Mouse (Mus musculus) intestine, embryonic 16.5 days (tissue): Measurements from ENCODE around the gene Rpl36-ps4. TPM values are rescaled to one million over a fixed set of nuclear protein-coding genes. Genes with fewer than 3 reads are reported as not detected.

Experiments
- ATAC-seq: fragments of 200-750 bp; cut with Nextera tagmentation; 2 replicates; pipeline ENCODE4 v1.8.0; 2017; ENCODE audit warnings: moderate TSS enrichment, moderate library complexity
- H3K27ac ChIP-seq: fragments of 300-500 bp; sonication (generic); 2 replicates; pipeline ENCODE4 v1.5.1; 2014; ENCODE audit warnings: mild to moderate bottlenecking, low read length
- H3K27me3 ChIP-seq: fragments of 300-500 bp; sonication (generic); replicated peaks from 2 replicates; pipeline ENCODE4 v1.6.1; 2014; ENCODE audit warnings: low read length, control low read depth, mixed read lengths; ENCODE audit not compliant: control insufficient read depth, insufficient read depth
- H3K36me3 ChIP-seq: fragments of 300-500 bp; sonication (generic); 2 replicates; pipeline ENCODE4 v1.6.1; 2014; ENCODE audit warnings: low read length, control low read depth; ENCODE audit not compliant: control insufficient read depth, insufficient read depth
- H3K4me1 ChIP-seq: fragments of 300-500 bp; sonication (generic); 2 replicates; pipeline ENCODE4 v1.6.1; 2014; ENCODE audit warnings: low read length, control low read depth, mixed read lengths; ENCODE audit not compliant: control insufficient read depth, insufficient read depth
- H3K4me2 ChIP-seq: fragments of 300-500 bp; sonication (generic); 2 replicates; pipeline ENCODE4 v1.6.1; 2014; ENCODE audit warnings: low read depth, low read length, control low read depth
- H3K4me3 ChIP-seq: fragments of 300-500 bp; sonication (generic); 2 replicates; pipeline ENCODE4 v1.5.1; 2014; ENCODE audit warnings: mild to moderate bottlenecking, low read length
- H3K9ac ChIP-seq: fragments of 300-500 bp; sonication (generic); 2 replicates; pipeline ENCODE4 v1.6.1; 2014; ENCODE audit warnings: low read depth, low read length
- H3K9me3 ChIP-seq: fragments of 300-500 bp; sonication (generic); 2 replicates; pipeline ENCODE4 v1.6.1; 2016; ENCODE audit warnings: low read length, control low read depth; ENCODE audit not compliant: control insufficient read depth
- WGBS: fragments of 180-500 bp; shearing (Covaris S2); extraction: QIAGEN DNeasy Blood & Tissue Kit; methylation state at CpG from one replicate; pipeline ENCODE4 v1.1.7; 2014; 5-methylcytosine and 5-hydroxymethylcytosine counted together
- polyA plus RNA-seq: library from polyadenylated mRNA; unstranded; fragments of >200 nt; fragmentation: Nextera tagmentation; extraction: Ambion mirVana; gene quantifications from 2 replicates; pipeline ENCODE4 v1.2.1, GENCODE M21; 2015

Rpl36-ps4 gene
- not detected in 2 replicates for polyA plus RNA-seq

DNA sequence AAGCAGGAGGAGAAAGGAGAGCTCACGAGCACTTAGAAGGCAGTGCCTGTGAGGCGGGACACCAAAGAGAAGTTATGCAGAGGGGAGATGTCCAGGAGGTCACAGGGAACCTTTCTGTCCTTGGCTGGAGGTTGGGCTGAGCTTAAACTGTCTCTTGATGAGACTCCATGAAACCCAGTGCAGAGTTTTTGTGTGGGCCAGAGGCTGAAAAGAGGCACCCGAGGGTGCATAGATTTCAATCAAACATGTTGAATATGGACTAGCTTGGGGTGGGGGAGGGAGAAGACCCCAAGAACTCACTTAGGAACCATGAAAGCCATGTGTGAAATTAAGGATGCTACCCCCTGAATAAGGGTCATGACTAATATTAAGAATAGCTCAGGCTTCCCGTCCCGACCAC is at the start of gene Rpl36-ps4:
Gene Rpl36-ps4 (plus strand): TSS at position 301 of the 400 bp plus-strand sequence.
- Histone ChIP-seq H3K9ac (no peak within 1 kb of the TSS), H3K27ac (no peak within 1 kb of the TSS), H3K27me3 (no peaks in the 10 kb centered on the region), H3K4me3 (no peak within 1 kb of the TSS), H3K4me1 (no peaks in the 10 kb centered on the region), H3K4me2 (no peak within 1 kb of the TSS), H3K36me3 (no peaks in the 10 kb centered on the region), H3K9me3 (no peaks in the 10 kb centered on the region)
- no peak for ATAC-seq
- 90% methylated on average over 5 of the region's 5 CpGs for WGBS

DNA sequence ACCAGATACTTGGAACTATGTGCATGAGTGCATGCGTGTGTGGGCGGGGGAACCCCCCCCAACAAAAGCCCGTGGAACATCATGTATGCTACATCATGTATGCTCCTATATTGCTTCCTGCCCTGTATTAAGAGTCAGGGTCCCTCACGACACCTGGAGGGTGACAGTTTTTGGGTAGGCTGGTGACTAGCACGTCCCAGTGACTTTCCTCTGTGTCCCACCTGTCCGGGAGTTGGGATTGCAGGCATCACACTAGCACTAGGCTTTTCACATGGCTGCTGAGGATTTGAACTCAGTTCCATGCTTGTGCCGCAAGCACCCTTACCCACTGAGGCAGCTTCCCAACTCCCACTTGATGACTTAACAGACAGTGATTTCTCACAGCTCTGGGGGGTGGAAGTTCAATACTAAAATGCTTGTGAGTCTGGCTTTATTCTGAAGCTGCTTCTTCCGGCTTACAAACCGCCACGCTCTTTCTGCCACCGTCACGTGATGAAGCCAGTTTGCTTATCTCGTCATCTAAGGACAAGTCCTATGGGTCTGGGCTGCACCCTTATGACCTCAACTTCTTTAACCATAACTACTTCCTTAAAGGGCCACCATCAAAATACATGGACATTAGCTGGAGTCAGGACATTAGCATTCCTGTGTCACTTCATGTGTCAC is 49.2 kb upstream of the Rpl36-ps4 start:
- 79% methylated on average over 13 of the region's 13 CpGs for WGBS
- H3K4me3 ChIP-seq, result no peak overlapping the region
- ATAC-seq, result no peak
- H3K27me3 ChIP-seq, result no peaks in the 10 kb centered on the region
- no peak overlapping the region for H3K4me2 ChIP-seq
- H3K9me3 ChIP-seq, result no peaks in the 10 kb centered on the region
- no peak overlapping the region for H3K9ac ChIP-seq
- no peaks in the 10 kb centered on the region for H3K4me1 ChIP-seq
- H3K27ac ChIP-seq, result no peak overlapping the region
- H3K36me3 ChIP-seq, result no peaks in the 10 kb centered on the region

DNA sequence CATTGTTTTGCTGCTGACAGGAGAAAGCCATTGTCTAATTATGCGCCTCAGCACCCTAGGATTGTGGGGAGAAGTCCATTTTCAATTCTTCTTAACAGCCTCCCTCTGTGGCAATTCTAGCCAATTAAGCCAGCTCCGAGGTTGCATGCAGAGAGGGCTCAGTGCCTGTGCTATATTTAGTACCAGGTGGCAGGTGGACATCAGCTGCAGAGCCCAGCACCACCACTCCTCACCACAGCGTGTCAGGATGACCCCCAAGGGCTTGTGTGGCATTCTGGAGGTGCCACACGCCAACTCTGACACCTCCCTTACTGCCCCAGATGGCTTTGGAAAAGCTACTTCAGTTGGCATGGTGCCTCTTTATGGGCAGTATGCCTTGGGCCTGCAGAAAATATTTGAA is 48.5 kb upstream of the Rpl36-ps4 start:
- no peaks in the 10 kb centered on the region for H3K36me3 ChIP-seq
- H3K27me3 ChIP-seq, result no peaks in the 10 kb centered on the region
- H3K27ac ChIP-seq, result no peak overlapping the region
- H3K4me2 ChIP-seq, result no peak overlapping the region
- no peak overlapping the region for H3K4me3 ChIP-seq
- H3K9me3 ChIP-seq, result no peaks in the 10 kb centered on the region
- H3K9ac ChIP-seq, result no peak overlapping the region
- ATAC-seq, result no peak
- 50% methylated on average over 4 of the region's 4 CpGs for WGBS
- no peaks in the 10 kb centered on the region for H3K4me1 ChIP-seq

DNA sequence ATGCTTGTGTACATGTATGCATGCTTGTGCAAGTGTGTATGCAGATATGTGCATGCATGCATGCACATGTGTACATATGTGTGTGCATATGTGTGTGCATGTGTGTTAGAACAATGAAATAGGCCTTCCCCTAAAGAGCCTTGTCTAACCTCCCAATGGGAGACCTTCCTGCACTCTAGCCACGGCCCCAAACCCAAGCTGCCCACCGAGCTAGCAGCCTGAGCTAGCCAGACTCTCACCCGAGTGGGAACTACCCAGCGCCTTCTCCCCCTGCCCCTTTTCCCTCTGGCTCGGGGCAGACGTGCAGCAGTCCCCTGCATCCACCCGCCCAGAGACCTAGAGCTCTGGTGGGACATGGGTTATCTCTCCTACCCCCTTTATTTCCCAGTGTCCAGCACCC is 47.3 kb upstream of the Rpl36-ps4 start:
- Histone ChIP-seq H3K27me3 (no peaks in the 10 kb centered on the region), H3K9me3 (no peaks in the 10 kb centered on the region), H3K27ac (no peak overlapping the region), H3K4me1 (no peaks in the 10 kb centered on the region; the same call in 1 of the 2 replicates), H3K9ac (no peak overlapping the region), H3K36me3 (no peaks in the 10 kb centered on the region), H3K4me2 (no peak overlapping the region), H3K4me3 (no peak overlapping the region)
- ATAC-seq, result no peak
- WGBS, result 69% methylated on average over 7 of the region's 7 CpGs

DNA sequence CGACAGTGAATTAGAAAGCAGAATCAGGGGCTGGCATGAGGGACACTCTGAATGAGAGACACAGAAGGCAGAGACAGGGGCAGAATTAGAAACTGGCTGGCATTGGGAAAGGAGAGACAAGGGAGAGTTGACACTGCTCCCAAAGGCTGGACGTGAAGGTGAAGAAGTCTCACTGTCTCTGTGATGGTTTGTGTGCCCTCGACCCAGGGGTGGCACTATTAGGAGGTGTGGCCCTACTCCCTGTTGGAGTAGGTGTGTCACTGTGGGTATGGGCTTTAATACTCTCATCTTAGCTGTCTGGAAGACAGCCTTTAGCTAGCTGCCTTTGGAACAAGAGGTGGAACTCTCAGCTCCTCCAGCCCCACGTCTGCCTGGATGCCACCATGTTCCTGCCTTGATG is 46.8 kb upstream of the Rpl36-ps4 start:
- H3K27ac ChIP-seq, result no peak overlapping the region
- no peaks in the 10 kb centered on the region for H3K27me3 ChIP-seq
- WGBS, result 76% methylated on average over 4 of the region's 4 CpGs
- no peak overlapping the region for H3K4me3 ChIP-seq
- H3K4me2 ChIP-seq, result no peak overlapping the region
- no peaks in the 10 kb centered on the region for H3K36me3 ChIP-seq
- H3K4me1 ChIP-seq, result no peaks in the 10 kb centered on the region; the same call in 1 of the 2 replicates
- no peak for ATAC-seq
- H3K9me3 ChIP-seq, result no peaks in the 10 kb centered on the region
- H3K9ac ChIP-seq, result no peak overlapping the region

DNA sequence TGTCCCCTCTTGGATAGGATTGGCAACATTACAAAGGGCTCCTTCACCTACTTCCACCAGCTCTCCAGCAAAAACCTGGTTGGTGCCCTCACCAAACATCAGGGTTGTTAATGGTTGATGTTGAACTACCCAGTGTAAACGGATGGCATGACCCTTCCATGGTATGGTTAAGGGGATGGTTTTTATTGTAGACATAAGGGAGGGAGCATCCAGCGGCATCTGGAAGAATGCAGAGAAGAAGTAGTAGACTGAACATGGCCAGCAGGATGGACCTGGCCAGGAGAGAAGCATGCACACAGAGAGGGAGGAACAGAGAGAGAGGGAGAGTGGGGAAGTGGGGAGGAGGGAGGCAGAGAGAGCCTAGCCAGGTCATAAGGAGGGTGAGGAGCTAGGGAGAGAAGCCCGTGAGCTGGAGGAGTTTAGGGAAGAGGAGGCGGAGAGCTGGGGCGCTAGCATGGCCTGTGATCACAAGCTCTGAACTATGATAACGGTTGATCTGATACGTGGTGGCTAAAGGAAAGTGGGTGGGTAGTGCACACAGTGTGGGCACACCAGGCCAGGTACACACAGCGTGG is 45.3 kb upstream of the Rpl36-ps4 start:
- no peak for ATAC-seq
- Histone ChIP-seq H3K27me3 (no peaks in the 10 kb centered on the region), H3K4me3 (no peak overlapping the region), H3K4me2 (no peak overlapping the region), H3K4me1 (no peaks in the 10 kb centered on the region; the same call in 1 of the 2 replicates), H3K36me3 (no peaks in the 10 kb centered on the region), H3K27ac (no peak overlapping the region), H3K9me3 (no peaks in the 10 kb centered on the region), H3K9ac (no peak overlapping the region)
- 82% methylated on average over 8 of the region's 8 CpGs for WGBS

DNA sequence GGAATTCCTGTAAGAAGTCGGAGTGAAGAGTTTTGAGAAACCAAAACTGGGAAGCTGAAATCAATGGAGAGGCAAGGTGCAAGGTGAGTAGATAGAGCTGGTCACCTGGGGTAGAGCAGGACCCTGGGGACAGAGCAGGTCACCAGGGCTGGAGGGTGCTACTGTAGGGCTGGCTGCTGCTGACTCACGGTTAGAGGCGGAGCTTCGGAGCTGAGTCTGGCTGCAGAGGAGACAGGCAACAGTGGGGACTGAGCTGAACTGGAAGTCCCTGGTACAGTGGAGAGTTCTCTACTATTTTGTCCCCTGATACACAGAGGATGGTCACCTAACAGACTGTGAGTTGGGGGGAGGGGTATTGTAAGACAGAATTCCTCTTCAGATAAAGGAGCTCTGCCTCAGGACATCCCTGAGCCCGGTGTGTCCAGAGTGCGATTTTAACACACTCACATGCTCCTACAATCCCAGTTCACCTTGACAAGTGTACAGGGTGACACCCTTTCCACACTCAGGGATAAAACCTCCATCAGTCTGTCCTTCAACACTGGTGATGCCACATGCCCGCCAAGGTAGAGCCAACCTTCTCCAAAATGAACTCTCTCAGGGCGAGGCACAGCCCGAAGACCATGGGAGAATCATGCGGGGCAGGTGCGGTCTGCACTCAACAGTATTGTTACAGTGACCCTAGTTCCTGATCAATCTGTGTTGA is 44.3 kb upstream of the Rpl36-ps4 start:
- no peak overlapping the region for H3K9ac ChIP-seq
- WGBS, result 77% methylated on average over 11 of the region's 11 CpGs
- H3K4me2 ChIP-seq, result no peak overlapping the region
- no peaks in the 10 kb centered on the region for H3K9me3 ChIP-seq
- ATAC-seq, result peak; percentile 51; the same call in 1 of the 2 replicates
- no peak overlapping the region for H3K4me3 ChIP-seq
- H3K27ac ChIP-seq, result no peak overlapping the region
- no peaks in the 10 kb centered on the region for H3K36me3 ChIP-seq
- no peaks in the 10 kb centered on the region; the same call in 1 of the 2 replicates for H3K4me1 ChIP-seq
- H3K27me3 ChIP-seq, result no peaks in the 10 kb centered on the region

DNA sequence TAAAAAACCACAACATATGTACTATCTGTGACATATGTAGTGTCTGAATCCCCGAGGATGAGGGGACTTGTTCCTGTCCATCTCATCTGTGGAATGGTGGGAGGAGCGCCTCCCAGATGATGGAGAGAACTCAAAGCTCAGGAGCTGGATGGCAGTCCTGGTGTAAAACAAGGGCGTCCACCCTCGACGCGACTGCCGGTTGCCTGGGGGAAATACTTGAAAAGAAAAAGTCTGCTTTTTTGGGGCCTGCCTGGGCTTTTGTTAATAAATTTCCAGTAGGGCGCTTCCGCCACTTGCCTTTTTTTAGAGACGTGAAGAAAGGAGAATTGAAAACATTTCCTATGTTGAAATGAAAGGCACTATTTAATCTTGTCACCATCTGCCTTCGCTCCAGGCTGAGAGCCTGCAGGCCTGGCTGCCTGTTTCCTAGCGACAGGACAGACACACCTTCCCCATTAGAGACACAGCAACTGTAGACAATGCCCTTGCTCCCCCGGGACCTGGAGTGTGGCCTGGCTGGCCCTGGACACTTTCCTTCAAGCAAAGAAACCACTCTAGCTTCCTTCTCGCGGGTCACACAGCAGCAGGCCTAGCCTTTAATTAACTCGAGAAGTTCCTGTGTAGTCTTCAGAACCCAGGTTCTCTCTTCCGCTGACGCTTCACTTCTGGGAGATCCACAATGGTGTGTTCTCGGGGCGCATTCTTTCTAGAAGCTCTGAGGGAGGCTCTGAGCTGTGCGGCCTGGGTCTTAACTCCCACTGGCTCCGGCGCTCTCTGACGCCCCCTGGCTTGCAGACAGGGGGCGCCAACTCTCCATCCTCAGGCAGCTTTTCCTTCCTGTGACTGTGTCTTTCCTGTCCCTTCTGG is 43.3 kb upstream of the Rpl36-ps4 start:
- no peak overlapping the region for H3K4me3 ChIP-seq
- H3K27ac ChIP-seq, result no peak overlapping the region
- 27% methylated on average over 25 of the region's 25 CpGs for WGBS
- H3K27me3 ChIP-seq, result no peaks in the 10 kb centered on the region
- ATAC-seq, result peak; percentile 68
- H3K4me2 ChIP-seq, result no peak overlapping the region
- no peaks in the 10 kb centered on the region for H3K36me3 ChIP-seq
- 0 out of 2 replicates have a peak overlapping the region, but pooled peaks have one; percentile 2 for H3K9ac ChIP-seq
- H3K4me1 ChIP-seq, result peaks cover 3% of the 10 kb centered on the region
- H3K9me3 ChIP-seq, result no peaks in the 10 kb centered on the region
